Comparison of ENCODE assay signal across 8 mouse cellular contexts in genomic region chr10:75835761-75836531, GRCm38 (mm10). TPM values are rescaled to one million over a fixed set of nuclear protein-coding genes. Genes with fewer than 3 reads are reported as not detected.
DNase-seq lines count a peak whose midpoint lies in the region; ATAC-seq and TF ChIP-seq lines count a peak whose summit lies in the region.

No protein-coding gene starts in this region.

- intact Hi-C loops in left cerebral cortex, postnatal 4 days (cut with DNase I) = loop anchor here (10.0 kb wide), 1 partner anchor 61 kb away; the partner anchor contains the start of gene Ddt

- H3K79me2 ChIP-seq in macrophage (ENCODE audit: inconsistent target) = no peaks in the 10 kb centered on the region

- H3K9me3 ChIP-seq in forebrain, embryonic 12.5 days = no peaks in the 10 kb centered on the region
- H3K9me3 ChIP-seq in kidney, embryonic 15.5 days (replicated peaks) = no peaks in the 10 kb centered on the region

- no peak overlapping the region; the same call in 1 of the 2 replicates for H3K27ac ChIP-seq in spleen, adult 2 months (ENCODE audit: insufficient read depth, low read length)
- no peak overlapping the region for H3K27ac ChIP-seq in forebrain, embryonic 12.5 days
- H3K27ac ChIP-seq in kidney, embryonic 15.5 days = peak overlapping the region; percentile 84
- peak overlapping the region; percentile 85 for H3K27ac ChIP-seq in macrophage

- H3K27me3 ChIP-seq in spleen, adult 2 months (ENCODE audit: control insufficient read depth, insufficient read depth, low read length) = no peaks in the 10 kb centered on the region
- peaks cover 43% of the 10 kb centered on the region for H3K27me3 ChIP-seq in forebrain, embryonic 12.5 days
- no peaks in the 10 kb centered on the region for H3K27me3 ChIP-seq in kidney, embryonic 15.5 days

- H3K4me1 ChIP-seq in spleen, adult 2 months (ENCODE audit: control insufficient read depth, insufficient read depth, insufficient read length) = peaks cover 13% of the 10 kb centered on the region; the same call in 1 of the 2 replicates
- H3K4me1 ChIP-seq in forebrain, embryonic 12.5 days = peaks cover 42% of the 10 kb centered on the region
- H3K4me1 ChIP-seq in kidney, embryonic 15.5 days = peaks cover 57% of the 10 kb centered on the region

- TF ChIP-seq CTCF in spleen, adult 2 months (IDR thresholded peaks at IDR 0.05; ENCODE audit: extremely low read depth, insufficient read depth, insufficient read length, insufficient replicate concordance) = no peak

- no peak overlapping the region for H3K9ac ChIP-seq in forebrain, embryonic 12.5 days
- no peak overlapping the region for H3K9ac ChIP-seq in kidney, embryonic 15.5 days

- DNase-seq in spleen, adult 2 months (ENCODE audit: low read depth in 1 of 2, low spot score in 2 of 2) = peak in 1 of 2 experiments; percentile 62
- no peak for DNase-seq in spleen, adult 12 weeks (ENCODE audit: low spot score)
- peak; percentile 83 for DNase-seq in thymus, postnatal 25 days
- DNase-seq in left cerebral cortex, postnatal 4 days = no peak
- no peak for DNase-seq in layer of hippocampus, adult 18-20 months (ENCODE audit: low spot score in 2 of 2)

- no peaks in the 10 kb centered on the region for H3K36me3 ChIP-seq in spleen, adult 2 months (ENCODE audit: control insufficient read depth, insufficient read depth, low read length)
- H3K36me3 ChIP-seq in forebrain, embryonic 12.5 days (replicated peaks) = no peaks in the 10 kb centered on the region
- H3K36me3 ChIP-seq in kidney, embryonic 15.5 days = no peaks in the 10 kb centered on the region
- no peaks in the 10 kb centered on the region for H3K36me3 ChIP-seq in macrophage (ENCODE audit: inconsistent target)

- 2% methylated on average over 8 of the region's 10 CpGs for WGBS in spleen, adult 2 months
- WGBS in forebrain, embryonic 12.5 days = 26% methylated on average over 9 of the region's 10 CpGs
- 10% methylated on average over 10 of the region's 10 CpGs for WGBS in kidney, embryonic 15.5 days
- WGBS in macrophage (ENCODE audit: missing documents) = 8% methylated on average over 6 of the region's 10 CpGs

- peak overlapping the region; percentile 7; the same call in 1 of the 2 replicates for H3K4me3 ChIP-seq in spleen, adult 2 months (ENCODE audit: extremely low read depth, insufficient read depth, insufficient read length)
- H3K4me3 ChIP-seq in forebrain, embryonic 12.5 days (replicated peaks) = peak overlapping the region; percentile 24
- H3K4me3 ChIP-seq in kidney, embryonic 15.5 days (replicated peaks) = peak overlapping the region; percentile 42
- H3K4me3 ChIP-seq in macrophage (ENCODE audit: inconsistent target) = peak overlapping the region; percentile 77

- no peak for TF ChIP-seq POLR2A in spleen, adult 2 months (IDR thresholded peaks at IDR 0.05; ENCODE audit: low read depth, low read length)

- no peak for ATAC-seq in forebrain, embryonic 12.5 days (ENCODE audit: low FRiP score)
- no peak for ATAC-seq in kidney, embryonic 15.5 days (replicated peaks; ENCODE audit: low FRiP score)

- H3K4me2 ChIP-seq in forebrain, embryonic 12.5 days = peak overlapping the region; percentile 49
- H3K4me2 ChIP-seq in kidney, embryonic 15.5 days = peak overlapping the region; percentile 78

RNA-seq across cellular contexts. Expression of gene Gstt2, which starts 1.3 kb away (rescaled TPM):
- 73.4 and 102 TPM in 2 replicates for polyA plus RNA-seq in spleen, adult 2 months (2012; rRNA removed)
- 4.1 and 7.3 TPM in 2 replicates for polyA plus RNA-seq in forebrain, embryonic 12.5 days (2016; fragmentation: Nextera tagmentation; extraction: Ambion mirVana)
- polyA plus RNA-seq in kidney, embryonic 15.5 days (2015; fragmentation: Nextera tagmentation; extraction: Ambion mirVana) = 38.2 and 39.6 TPM in 2 replicates
- total RNA-seq in macrophage (2018; cell fraction: chromatin; rRNA removed) = 10 to 100 TPM; 12.9 to 63.7 (median 26.1) TPM
- total RNA-seq in macrophage (2018; cell fraction: cytosol; rRNA removed) = 10 to 100 TPM in 8 of 26 experiments, 1 to 10 TPM in 18; 3.9 to 14.5 (median 8.0) TPM
- total RNA-seq in macrophage (2018; cell fraction: nucleus; rRNA removed) = 10 to 100 TPM; 18.2 to 64.6 (median 29.2) TPM
- polyA plus RNA-seq in macrophage (2018) = 6.2 to 19.7 TPM (median 10.8 TPM) in 3 replicates
- 1 to 10 TPM; 3.6 to 4.3 TPM for total RNA-seq in left cerebral cortex, postnatal 4 days (2021)
- total RNA-seq in layer of hippocampus, adult 18-20 months (2021) = 1 to 10 TPM; 3.5 to 3.6 TPM

RNA-seq across cellular contexts. Expression of gene Gstt4, which starts 13.6 kb away (rescaled TPM):
- not detected in 2 replicates for polyA plus RNA-seq in spleen, adult 2 months (2012; rRNA removed)
- polyA plus RNA-seq in forebrain, embryonic 12.5 days (2016; fragmentation: Nextera tagmentation; extraction: Ambion mirVana) = not detected in 2 replicates
- polyA plus RNA-seq in kidney, embryonic 15.5 days (2015; fragmentation: Nextera tagmentation; extraction: Ambion mirVana) = not detected in 2 replicates
- total RNA-seq in macrophage (2018; cell fraction: chromatin; rRNA removed) = 1 to 10 TPM in 3 of 26 experiments, not detected in 23; 1.1 to 2.5 (median 1.7) TPM
- 1 to 10 TPM in 6 of 26 experiments, under 1 TPM in 8, not detected in 12; 0.17 to 2.2 (median 0.84) TPM for total RNA-seq in macrophage (2018; cell fraction: cytosol; rRNA removed)
- 1 to 10 TPM in 9 of 26 experiments, under 1 TPM in 4, not detected in 13; 0.60 to 3.2 (median 1.4) TPM for total RNA-seq in macrophage (2018; cell fraction: nucleus; rRNA removed)
- polyA plus RNA-seq in macrophage (2018) = not detected in 3 replicates
- total RNA-seq in left cerebral cortex, postnatal 4 days (2021) = not detected
- total RNA-seq in layer of hippocampus, adult 18-20 months (2021) = not detected

RNA-seq across cellular contexts. Expression of gene Mif, which starts 24.1 kb away (rescaled TPM):
- 677 and 1,174 TPM in 2 replicates for polyA plus RNA-seq in spleen, adult 2 months (2012; rRNA removed)
- 1,649 and 1,743 TPM in 2 replicates for polyA plus RNA-seq in forebrain, embryonic 12.5 days (2016; fragmentation: Nextera tagmentation; extraction: Ambion mirVana)
- polyA plus RNA-seq in kidney, embryonic 15.5 days (2015; fragmentation: Nextera tagmentation; extraction: Ambion mirVana) = 2,032 and 2,056 TPM in 2 replicates
- total RNA-seq in macrophage (2018; cell fraction: chromatin; rRNA removed) = 10 to 100 TPM in 7 of 26 experiments, 1 to 10 TPM in 16, not detected in 3; 3.2 to 74.7 (median 7.6) TPM
- total RNA-seq in macrophage (2018; cell fraction: cytosol; rRNA removed) = 100 to 1,000 TPM; 268 to 464 (median 337) TPM
- total RNA-seq in macrophage (2018; cell fraction: nucleus; rRNA removed) = 10 to 100 TPM; 23.0 to 64.2 (median 37.3) TPM
- polyA plus RNA-seq in macrophage (2018) = 121 to 436 TPM (median 382 TPM) in 3 replicates
- 100 to 1,000 TPM; 844 to 864 TPM for total RNA-seq in left cerebral cortex, postnatal 4 days (2021)
- 100 to 1,000 TPM; 477 to 485 TPM for total RNA-seq in layer of hippocampus, adult 18-20 months (2021)

RNA-seq across cellular contexts. Expression of gene Gstt1, which starts 37.6 kb away (rescaled TPM):
- 25.3 and 28.5 TPM in 2 replicates for polyA plus RNA-seq in spleen, adult 2 months (2012; rRNA removed)
- 4.9 and 6.3 TPM in 2 replicates for polyA plus RNA-seq in forebrain, embryonic 12.5 days (2016; fragmentation: Nextera tagmentation; extraction: Ambion mirVana)
- polyA plus RNA-seq in kidney, embryonic 15.5 days (2015; fragmentation: Nextera tagmentation; extraction: Ambion mirVana) = 12.6 and 15.8 TPM in 2 replicates
- 1 to 10 TPM in 6 of 26 experiments, under 1 TPM in 5, not detected in 15; 0.58 to 5.4 (median 1.6) TPM for total RNA-seq in macrophage (2018; cell fraction: chromatin; rRNA removed)
- 1 to 10 TPM in 19 of 26 experiments, under 1 TPM in 7; 0.65 to 5.7 (median 2.0) TPM for total RNA-seq in macrophage (2018; cell fraction: cytosol; rRNA removed)
- 1 to 10 TPM in 12 of 26 experiments, under 1 TPM in 2, not detected in 12; 0.76 to 5.9 (median 2.6) TPM for total RNA-seq in macrophage (2018; cell fraction: nucleus; rRNA removed)
- 0.27 to 1.5 TPM (median 0.67 TPM) in 3 replicates for polyA plus RNA-seq in macrophage (2018)
- total RNA-seq in left cerebral cortex, postnatal 4 days (2021) = 1 to 10 TPM; 6.6 to 9.4 TPM
- 10 to 100 TPM; 10.2 to 10.3 TPM for total RNA-seq in layer of hippocampus, adult 18-20 months (2021)

RNA-seq across cellular contexts. Expression of gene Gstt3, which starts 54.7 kb away (rescaled TPM):
- polyA plus RNA-seq in spleen, adult 2 months (2012; rRNA removed) = 4.3 and 4.4 TPM in 2 replicates
- polyA plus RNA-seq in forebrain, embryonic 12.5 days (2016; fragmentation: Nextera tagmentation; extraction: Ambion mirVana) = 1.5 and 2.1 TPM in 2 replicates
- 42.2 and 43.8 TPM in 2 replicates for polyA plus RNA-seq in kidney, embryonic 15.5 days (2015; fragmentation: Nextera tagmentation; extraction: Ambion mirVana)
- total RNA-seq in macrophage (2018; cell fraction: chromatin; rRNA removed) = 1 to 10 TPM in 17 of 26 experiments, under 1 TPM in 1, not detected in 8; 0.44 to 6.1 (median 2.5) TPM
- total RNA-seq in macrophage (2018; cell fraction: cytosol; rRNA removed) = 1 to 10 TPM; 2.5 to 6.9 (median 3.8) TPM
- total RNA-seq in macrophage (2018; cell fraction: nucleus; rRNA removed) = 1 to 10 TPM in 25 of 26 experiments, under 1 TPM in 1; 0.81 to 5.7 (median 3.0) TPM
- 2.9 to 4.2 TPM (median 4.1 TPM) in 3 replicates for polyA plus RNA-seq in macrophage (2018)
- under 1 TPM; 0.60 to 0.70 TPM for total RNA-seq in left cerebral cortex, postnatal 4 days (2021)
- 1 to 10 TPM; 3.7 to 5.6 TPM for total RNA-seq in layer of hippocampus, adult 18-20 months (2021)

Comparison
In these comparisons a context has a peak if more than half of its experiments do, and no peak if none do; other contexts are left out.
1. H3K27ac ChIP-seq: peak in kidney, embryonic 15.5 days (single experiment) and macrophage (single experiment); none in spleen, adult 2 months (single experiment) and forebrain, embryonic 12.5 days (single experiment).
2. H3K4me3 ChIP-seq: peak in every context shown above with its lines; median percentile 77 in macrophage; 42 in kidney, embryonic 15.5 days; 24 in forebrain, embryonic 12.5 days; 7 in spleen, adult 2 months.